13 mouse cellular contexts compared by ENCODE assay signal in genomic region chr5:130294598-130294997, GRCm38 (mm10).
"Had no signal": no experiment of that assay in that cellular context is flagged by ENCODE, and none has a peak within 500 bp of the region (broad histone marks: within the 10 kb centered on the region; RNA-seq: fewer than 3 reads in every experiment).

No protein-coding gene starts in this region.

- H3K9me3 ChIP-seq: limb, embryonic 15.5 days; liver, embryonic 12.5 days; neural tube, embryonic 15.5 days had no signal

- DNase-seq: kidney, adult 9 months; kidney, postnatal 36 days; midbrain, embryonic 14.5 days; right cerebral cortex, postnatal 25 days; thymus, adult 2 months; thymus, postnatal 36 days had no signal

- H3K27me3 ChIP-seq: limb, embryonic 15.5 days; liver, embryonic 12.5 days; neural tube, embryonic 15.5 days had no signal

- H3K27ac ChIP-seq: kidney, postnatal 0 days; limb, embryonic 15.5 days; liver, embryonic 12.5 days; midbrain, embryonic 10.5 days; neural tube, embryonic 15.5 days had no signal

- H3K4me3 ChIP-seq: limb, embryonic 15.5 days; liver, embryonic 12.5 days; midbrain, embryonic 10.5 days; myocyte; neural tube, embryonic 15.5 days had no signal

- H3K4me1 ChIP-seq: limb, embryonic 15.5 days; liver, embryonic 12.5 days; midbrain, embryonic 10.5 days; neural tube, embryonic 15.5 days had no signal

- H3K4me2 ChIP-seq: limb, embryonic 15.5 days; liver, embryonic 12.5 days; lung, embryonic 14.5 days; neural tube, embryonic 15.5 days had no signal

- H3K9ac ChIP-seq: limb, embryonic 15.5 days; liver, embryonic 12.5 days; lung, embryonic 14.5 days; neural tube, embryonic 15.5 days had no signal

- ATAC-seq: liver, embryonic 12.5 days had no signal
